Mouse (Mus musculus) adrenal gland, adult 8-10 months (tissue): ENCODE results near the gene Ccdc86. TPM values are rescaled to one million over a fixed set of nuclear protein-coding genes. Genes with fewer than 3 reads are reported as not detected.
A peak's percentile ranks its signal among the peaks of the same experiment; 100 is the strongest.

Experiments used
- DNase-seq: peaks from one replicate; pipeline ENCODE4 v3.0.0; 2022
- total RNA-seq, 4 experiments: library from RNA; stranded (reverse); gene quantifications; 2 replicates each; pipeline ENCODE4 v1.2.4; 2022

Ccdc86 gene
- 10 to 100 TPM; 13.6 to 20.2 (median 17.0) TPM for total RNA-seq

GRCm38 (mm10) chr19:10949112-10949511 lies at the start of gene Ccdc86:
Gene Ccdc86, minus strand, starts transcription at chr19:10949266.
- DNase-seq, result peak; percentile 95

- no peak for DNase-seq
These were observed 44.1 kb upstream of the Ccdc86 start, which contains the start of gene Ms4a15 for GRCm38 (mm10) chr19:10993150-10993549. Gene Ms4a15, minus strand, starts transcription at chr19:10993250.

- no peak for DNase-seq
These were observed 42.8 kb upstream of the Ccdc86 start for GRCm38 (mm10) chr19:10991911-10992310.

- no peak for DNase-seq
These were observed 41.7 kb upstream of the Ccdc86 start for GRCm38 (mm10) chr19:10990751-10991150.

- no peak for DNase-seq
These were observed 39.5 kb upstream of the Ccdc86 start for GRCm38 (mm10) chr19:10988563-10988962.

GRCm38 (mm10) chr19:10985889-10986288 lies 36.8 kb upstream of the Ccdc86 start:
- peak; percentile 37 for DNase-seq

- DNase-seq, result no peak
These were observed 35.5 kb upstream of the Ccdc86 start for GRCm38 (mm10) chr19:10984551-10984950.

GRCm38 (mm10) chr19:10983146-10983545 lies 34.1 kb upstream of the Ccdc86 start:
- DNase-seq, result no peak

- no peak for DNase-seq
These were observed 31.1 kb upstream of the Ccdc86 start for GRCm38 (mm10) chr19:10980210-10980609.

GRCm38 (mm10) chr19:10979184-10980168 lies 30.4 kb upstream of the Ccdc86 start:
- peak; percentile 58 for DNase-seq

- DNase-seq, result no peak
These were observed 27.3 kb upstream of the Ccdc86 start for GRCm38 (mm10) chr19:10976318-10976717.

GRCm38 (mm10) chr19:10975187-10975586 lies 26.1 kb upstream of the Ccdc86 start:
- DNase-seq, result no peak

- DNase-seq, result no peak
These were observed 25.3 kb upstream of the Ccdc86 start, which contains the start of gene Ms4a10 for GRCm38 (mm10) chr19:10974238-10974865. Gene Ms4a10, minus strand, starts transcription at chr19:10974670.

- DNase-seq, result no peak
These were observed 24.1 kb upstream of the Ccdc86 start for GRCm38 (mm10) chr19:10973187-10973586.

GRCm38 (mm10) chr19:10972660-10973059 lies 23.6 kb upstream of the Ccdc86 start:
- DNase-seq, result no peak

- no peak for DNase-seq
These were observed 21.4 kb upstream of the Ccdc86 start for GRCm38 (mm10) chr19:10970457-10970856.

- peak; percentile 90 for DNase-seq
These were observed 19.5 kb upstream of the Ccdc86 start for GRCm38 (mm10) chr19:10968578-10968977.

- peak; percentile 82 for DNase-seq
These were observed 16.7 kb upstream of the Ccdc86 start for GRCm38 (mm10) chr19:10965721-10966120.

- DNase-seq, result no peak
These were observed 10.9 kb upstream of the Ccdc86 start for GRCm38 (mm10) chr19:10959978-10960346.

GRCm38 (mm10) chr19:10959085-10959977 lies 10.3 kb upstream of the Ccdc86 start:
- no peak for DNase-seq

- DNase-seq, result no peak
These were observed 3.2 kb upstream of the Ccdc86 start for GRCm38 (mm10) chr19:10952021-10952939.
